Mouse (Mus musculus) heart, embryonic 15.5 days (tissue): ENCODE measurements around the gene Pde4dip. TPM values are rescaled to one million over a fixed set of nuclear protein-coding genes. Genes with fewer than 3 reads are reported as not detected.

Source experiments
- ATAC-seq: fragments of 200-750 bp; cut with Nextera tagmentation; replicated peaks from 2 replicates; pipeline ENCODE4 v1.8.0; 2017; ENCODE audit warnings: low read depth, moderate TSS enrichment; ENCODE audit not compliant: insufficient number of reproducible peaks, insufficient read depth, low FRiP score
- H3K27ac ChIP-seq: fragments of 300-500 bp; sonication (generic); 2 replicates; pipeline ENCODE4 v1.5.1; 2015; ENCODE audit warnings: mild to moderate bottlenecking, inconsistent platforms
- H3K27me3 ChIP-seq: fragments of 300-500 bp; sonication (generic); 2 replicates; pipeline ENCODE4 v1.6.1; 2015; ENCODE audit warnings: inconsistent platforms
- H3K36me3 ChIP-seq: fragments of 300-500 bp; sonication (generic); 2 replicates; pipeline ENCODE4 v1.6.1; 2015; ENCODE audit warnings: mild to moderate bottlenecking, inconsistent platforms
- H3K4me1 ChIP-seq: fragments of 300-500 bp; sonication (generic); replicated peaks from 2 replicates; pipeline ENCODE4 v1.6.1; 2015; ENCODE audit warnings: inconsistent platforms
- H3K4me2 ChIP-seq: fragments of 300-500 bp; sonication (generic); 2 replicates; pipeline ENCODE4 v1.6.1; 2015; ENCODE audit warnings: inconsistent platforms, mild to moderate bottlenecking, moderate library complexity
- H3K4me3 ChIP-seq: fragments of 300-500 bp; sonication (generic); 2 replicates; pipeline ENCODE4 v1.5.1; 2015; ENCODE audit warnings: mild to moderate bottlenecking, inconsistent platforms
- H3K9ac ChIP-seq: fragments of 300-500 bp; sonication (generic); 2 replicates; pipeline ENCODE4 v1.6.1; 2015; ENCODE audit warnings: mild to moderate bottlenecking, inconsistent platforms
- H3K9me3 ChIP-seq: fragments of 300-500 bp; sonication (generic); replicated peaks from 2 replicates; pipeline ENCODE4 v1.6.1; 2016; ENCODE audit warnings: inconsistent platforms
- WGBS: fragments of 180-500 bp; shearing (Covaris S2); methylation state at CpG from one replicate; pipeline ENCODE4 v1.1.7; 2015; ENCODE audit warnings: mixed read lengths; 5-methylcytosine and 5-hydroxymethylcytosine counted together
- polyA plus RNA-seq: library from polyadenylated mRNA; unstranded; fragments of >200 nt; fragmentation: Nextera tagmentation; extraction: Ambion mirVana; gene quantifications from 2 replicates; pipeline ENCODE4 v1.2.1, GENCODE M21; 2015

The Pde4dip gene
- polyA plus RNA-seq, 1 experiment from 2014 or later, result 99.0 TPM

- Histone ChIP-seq H3K9me3 (no peaks in the 10 kb centered on the region), H3K27ac (peak overlapping the region; percentile 42; the same call in 1 of the 2 replicates), H3K9ac (no peak overlapping the region), H3K4me2 (no peak overlapping the region), H3K4me1 (peaks cover 20% of the 10 kb centered on the region), H3K27me3 (no peaks in the 10 kb centered on the region), H3K4me3 (no peak overlapping the region), H3K36me3 (no peaks in the 10 kb centered on the region)
- 46% methylated on average over 3 of the region's 3 CpGs for WGBS
- no peak for ATAC-seq
Observed at GRCm38 (mm10) chr3:97819050-97819449, 69.5 kb downstream of the Pde4dip start.

- no peaks in the 10 kb centered on the region for H3K36me3 ChIP-seq
- H3K27me3 ChIP-seq, result no peaks in the 10 kb centered on the region
- H3K4me1 ChIP-seq, result peaks cover 20% of the 10 kb centered on the region
- H3K9me3 ChIP-seq, result no peaks in the 10 kb centered on the region
- no peak overlapping the region for H3K4me2 ChIP-seq
- H3K9ac ChIP-seq, result no peak overlapping the region
- no peak overlapping the region for H3K4me3 ChIP-seq
- WGBS, result 83% methylated on average over 1 of the region's 1 CpGs
- no peak overlapping the region; the same call in 1 of the 2 replicates for H3K27ac ChIP-seq
- no peak for ATAC-seq
Observed at GRCm38 (mm10) chr3:97818383-97818982, 70.0 kb downstream of the Pde4dip start.

GRCm38 (mm10) chr3:97811651-97812399, 76.7 kb downstream of the Pde4dip start:
- Histone ChIP-seq H3K4me3 (no peak overlapping the region), H3K27ac (peak overlapping the region; percentile 90), H3K27me3 (no peaks in the 10 kb centered on the region), H3K9me3 (no peaks in the 10 kb centered on the region), H3K36me3 (0 out of 2 replicates have a peak, but pooled peaks cover 4% of the 10 kb centered on the region), H3K4me2 (peak overlapping the region; percentile 45), H3K4me1 (peaks cover 43% of the 10 kb centered on the region), H3K9ac (no peak overlapping the region)
- WGBS, result 18% methylated on average over 7 of the region's 7 CpGs
- ATAC-seq, result peak; percentile 90

- H3K9ac ChIP-seq, result no peak overlapping the region
- WGBS, result 15% methylated on average over 6 of the region's 6 CpGs
- ATAC-seq, result no peak
- no peaks in the 10 kb centered on the region for H3K27me3 ChIP-seq
- H3K27ac ChIP-seq, result peak overlapping the region; percentile 90
- peak overlapping the region; percentile 45 for H3K4me2 ChIP-seq
- H3K36me3 ChIP-seq, result 0 out of 2 replicates have a peak, but pooled peaks cover 4% of the 10 kb centered on the region
- H3K4me1 ChIP-seq, result peaks cover 43% of the 10 kb centered on the region
- no peak overlapping the region for H3K4me3 ChIP-seq
- H3K9me3 ChIP-seq, result no peaks in the 10 kb centered on the region
Observed at GRCm38 (mm10) chr3:97811158-97811557, 77.3 kb downstream of the Pde4dip start.

- H3K27ac ChIP-seq, result peak overlapping the region; percentile 90
- H3K36me3 ChIP-seq, result 0 out of 2 replicates have a peak, but pooled peaks cover 4% of the 10 kb centered on the region
- WGBS, result 61% methylated on average over 2 of the region's 2 CpGs
- no peak overlapping the region for H3K4me2 ChIP-seq
- ATAC-seq, result peak; percentile 25; the same call in 1 of the 2 replicates
- H3K4me3 ChIP-seq, result no peak overlapping the region
- H3K27me3 ChIP-seq, result no peaks in the 10 kb centered on the region
- no peaks in the 10 kb centered on the region for H3K9me3 ChIP-seq
- H3K9ac ChIP-seq, result no peak overlapping the region
- H3K4me1 ChIP-seq, result peaks cover 48% of the 10 kb centered on the region
Observed at GRCm38 (mm10) chr3:97810334-97810733, 78.2 kb downstream of the Pde4dip start.

GRCm38 (mm10) chr3:97805559-97805958, 82.9 kb downstream of the Pde4dip start:
- H3K4me1 ChIP-seq, result peaks cover 61% of the 10 kb centered on the region
- 45% methylated on average over 2 of the region's 2 CpGs for WGBS
- 0 out of 2 replicates have a peak, but pooled peaks cover 4% of the 10 kb centered on the region for H3K36me3 ChIP-seq
- no peak overlapping the region for H3K4me3 ChIP-seq
- no peak for ATAC-seq
- no peak overlapping the region for H3K4me2 ChIP-seq
- no peak overlapping the region for H3K9ac ChIP-seq
- H3K9me3 ChIP-seq, result no peaks in the 10 kb centered on the region
- H3K27ac ChIP-seq, result peak overlapping the region; percentile 60
- no peaks in the 10 kb centered on the region for H3K27me3 ChIP-seq

- Histone ChIP-seq H3K4me2 (no peak overlapping the region), H3K36me3 (0 out of 2 replicates have a peak, but pooled peaks cover 4% of the 10 kb centered on the region), H3K4me1 (peaks cover 60% of the 10 kb centered on the region), H3K9me3 (no peaks in the 10 kb centered on the region), H3K9ac (no peak overlapping the region), H3K27ac (peak overlapping the region; percentile 96), H3K4me3 (no peak overlapping the region), H3K27me3 (no peaks in the 10 kb centered on the region)
- WGBS, result 41% methylated on average over 3 of the region's 3 CpGs
- no peak for ATAC-seq
Observed at GRCm38 (mm10) chr3:97803675-97804074, 84.8 kb downstream of the Pde4dip start.

- peak overlapping the region; percentile 96 for H3K27ac ChIP-seq
- H3K4me2 ChIP-seq, result 0 out of 2 replicates have a peak overlapping the region, but pooled peaks have one; percentile 41
- H3K9me3 ChIP-seq, result no peaks in the 10 kb centered on the region
- peak overlapping the region; percentile 16 for H3K9ac ChIP-seq
- no peak for ATAC-seq
- peaks cover 63% of the 10 kb centered on the region for H3K4me1 ChIP-seq
- H3K4me3 ChIP-seq, result no peak overlapping the region
- 0 out of 2 replicates have a peak, but pooled peaks cover 4% of the 10 kb centered on the region for H3K36me3 ChIP-seq
- 63% methylated on average over 2 of the region's 2 CpGs for WGBS
- H3K27me3 ChIP-seq, result no peaks in the 10 kb centered on the region
Observed at GRCm38 (mm10) chr3:97802927-97803326, 85.6 kb downstream of the Pde4dip start.

- Histone ChIP-seq H3K9ac (peak overlapping the region; percentile 16), H3K4me2 (peak overlapping the region; percentile 41; the same call in 1 of the 2 replicates), H3K36me3 (0 out of 2 replicates have a peak, but pooled peaks cover 1% of the 10 kb centered on the region), H3K4me3 (no peak overlapping the region), H3K9me3 (no peaks in the 10 kb centered on the region), H3K4me1 (peaks cover 66% of the 10 kb centered on the region), H3K27ac (peak overlapping the region; percentile 96), H3K27me3 (no peaks in the 10 kb centered on the region)
- WGBS, result 42% methylated on average over 5 of the region's 5 CpGs
- peak; percentile 87 for ATAC-seq
Observed at GRCm38 (mm10) chr3:97802297-97802696, 86.2 kb downstream of the Pde4dip start.

GRCm38 (mm10) chr3:97801178-97801699, 87.3 kb downstream of the Pde4dip start:
- peaks cover 76% of the 10 kb centered on the region for H3K4me1 ChIP-seq
- ATAC-seq, result no peak
- H3K4me3 ChIP-seq, result no peak overlapping the region
- no peaks in the 10 kb centered on the region for H3K9me3 ChIP-seq
- H3K27me3 ChIP-seq, result no peaks in the 10 kb centered on the region
- no peak overlapping the region for H3K9ac ChIP-seq
- 48% methylated on average over 3 of the region's 3 CpGs for WGBS
- no peak overlapping the region for H3K4me2 ChIP-seq
- peak overlapping the region; percentile 96 for H3K27ac ChIP-seq
- no peaks in the 10 kb centered on the region for H3K36me3 ChIP-seq

- WGBS, result 80% methylated on average over 5 of the region's 5 CpGs
- ATAC-seq, result no peak
- H3K9me3 ChIP-seq, result no peaks in the 10 kb centered on the region
- no peaks in the 10 kb centered on the region for H3K27me3 ChIP-seq
- peak overlapping the region; percentile 96 for H3K27ac ChIP-seq
- peaks cover 70% of the 10 kb centered on the region for H3K4me1 ChIP-seq
- no peak overlapping the region for H3K9ac ChIP-seq
- H3K4me2 ChIP-seq, result no peak overlapping the region
- no peak overlapping the region for H3K4me3 ChIP-seq
- H3K36me3 ChIP-seq, result no peaks in the 10 kb centered on the region
Observed at GRCm38 (mm10) chr3:97800657-97801056, 87.8 kb downstream of the Pde4dip start.
